Mouse (Mus musculus) forebrain, postnatal 0 days (tissue): Measurements from ENCODE around the gene Hmx1. TPM values are rescaled to one million over a fixed set of nuclear protein-coding genes. Genes with fewer than 3 reads are reported as not detected.

ENCODE experiments used
- ATAC-seq: fragments of 200-750 bp; cut with Nextera tagmentation; 2 replicates; pipeline ENCODE4 v1.8.0; 2017; ENCODE audit warnings: mild to moderate bottlenecking, moderate library complexity
- DNase-seq: peaks from one replicate; pipeline ENCODE4 v3.0.0-alpha.2; 2015
- H3K27ac ChIP-seq: fragments of 300-500 bp; sonication (generic); 2 replicates; pipeline ENCODE4 v1.5.1; 2014; ENCODE audit warnings: low read depth, mild to moderate bottlenecking, antibody characterized with exemption, low read length, moderate library complexity, mixed read lengths
- H3K27me3 ChIP-seq: fragments of 300-500 bp; sonication (generic); 2 replicates; pipeline ENCODE4 v1.6.1; 2014; ENCODE audit warnings: mild to moderate bottlenecking, low read length, mixed read lengths; ENCODE audit not compliant: insufficient read depth
- H3K36me3 ChIP-seq: fragments of 300-500 bp; sonication (generic); 2 replicates; pipeline ENCODE4 v1.6.1; 2014; ENCODE audit warnings: mild to moderate bottlenecking, moderate library complexity; ENCODE audit not compliant: insufficient read depth
- H3K4me1 ChIP-seq: fragments of 300-500 bp; sonication (generic); 2 replicates; pipeline ENCODE4 v1.6.1; 2014; ENCODE audit warnings: antibody characterized with exemption; ENCODE audit not compliant: insufficient read depth
- H3K4me2 ChIP-seq: fragments of 300-500 bp; sonication (generic); 2 replicates; pipeline ENCODE4 v1.6.1; 2014; ENCODE audit warnings: low read depth, mild to moderate bottlenecking, moderate library complexity
- H3K4me3 ChIP-seq: fragments of 300-500 bp; sonication (generic); 2 replicates; pipeline ENCODE4 v1.5.1; 2014; ENCODE audit warnings: low read depth, low read length, mixed read lengths
- H3K9ac ChIP-seq: fragments of 300-500 bp; sonication (generic); 2 replicates; pipeline ENCODE4 v1.6.1; 2014; ENCODE audit warnings: mild to moderate bottlenecking
- H3K9me3 ChIP-seq: fragments of 300-500 bp; sonication (generic); 2 replicates; pipeline ENCODE4 v1.6.1; 2016; ENCODE audit warnings: low read length
- CTCF ChIP-seq: sonication (generic); IDR thresholded peaks from 2 replicates; pipeline ENCODE4 v1.5.1; 2016; ENCODE audit warnings: antibody characterized with exemption, control low read depth, low read depth
- WGBS: fragments of 180-500 bp; shearing (Covaris S2); extraction: QIAGEN DNeasy Blood & Tissue Kit; methylation state at CpG from one replicate; pipeline ENCODE4 v1.1.7; 2014; 5-methylcytosine and 5-hydroxymethylcytosine counted together
- polyA plus RNA-seq: library from polyadenylated mRNA; unstranded; fragments of >200 nt; fragmentation: Nextera tagmentation; extraction: Ambion mirVana; gene quantifications from 2 replicates; pipeline ENCODE4 v1.2.1, GENCODE M21; 2015
- total RNA-seq: library from RNA; depleted of rRNA; stranded (reverse); fragments of >200 nt; gene quantifications from 2 replicates; pipeline ENCODE4 v1.2.3, GENCODE M21; 2014; rRNA removed

Gene Hmx1
- total RNA-seq (1.1 TPM in 1 of 2 replicates, not detected in the other), polyA plus RNA-seq (not detected in 2 replicates)

DNA sequence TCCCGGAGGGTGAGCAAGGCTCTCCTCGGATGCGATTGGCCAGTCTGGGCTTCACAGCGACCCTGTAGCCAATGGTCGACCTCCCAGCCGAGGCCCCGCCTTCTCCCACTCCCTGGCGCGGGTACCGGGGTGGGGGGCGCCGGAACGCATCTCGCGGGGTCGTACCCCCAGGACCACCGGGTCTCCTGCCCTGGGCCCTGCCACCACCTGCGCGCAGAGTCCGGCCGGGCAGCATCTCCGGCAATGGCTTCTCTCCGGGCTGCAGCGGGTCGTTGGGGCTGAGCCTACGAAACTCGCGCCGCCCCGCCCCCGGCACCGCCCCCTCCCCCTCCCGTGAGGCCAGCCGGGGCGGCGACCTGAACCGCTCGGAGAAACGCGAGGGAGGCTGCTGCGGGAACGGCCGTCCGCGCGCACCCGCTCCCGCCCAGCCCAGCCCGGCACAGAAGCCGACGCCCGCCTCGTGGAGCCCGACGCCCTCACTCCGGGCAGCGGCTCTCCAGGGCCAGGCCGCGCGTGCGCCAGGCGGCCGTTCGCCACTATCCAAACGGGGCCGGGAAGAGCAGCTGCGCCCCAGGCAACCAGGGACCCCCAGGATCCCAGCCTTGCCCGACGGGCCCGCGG, at the start of gene Hmx1:
Hmx1 (plus strand) TSS at position 618 of the 621 bp plus-strand sequence.
- no peak for TF ChIP-seq CTCF
- H3K27me3 ChIP-seq, result peaks cover 99% of the 10 kb centered on the region
- ATAC-seq, result peak; percentile 93
- no peak within 1 kb of the TSS for H3K27ac ChIP-seq
- H3K9me3 ChIP-seq, result no peaks in the 10 kb centered on the region
- no peaks in the 10 kb centered on the region for H3K4me1 ChIP-seq
- H3K4me2 ChIP-seq, result peak within 1 kb of the TSS; percentile 53
- no peaks in the 10 kb centered on the region for H3K36me3 ChIP-seq
- H3K9ac ChIP-seq, result no peak within 1 kb of the TSS
- 3% methylated on average over 62 of the region's 71 CpGs for WGBS
- H3K4me3 ChIP-seq, result peak within 1 kb of the TSS; percentile 30
- no peak for DNase-seq

DNA sequence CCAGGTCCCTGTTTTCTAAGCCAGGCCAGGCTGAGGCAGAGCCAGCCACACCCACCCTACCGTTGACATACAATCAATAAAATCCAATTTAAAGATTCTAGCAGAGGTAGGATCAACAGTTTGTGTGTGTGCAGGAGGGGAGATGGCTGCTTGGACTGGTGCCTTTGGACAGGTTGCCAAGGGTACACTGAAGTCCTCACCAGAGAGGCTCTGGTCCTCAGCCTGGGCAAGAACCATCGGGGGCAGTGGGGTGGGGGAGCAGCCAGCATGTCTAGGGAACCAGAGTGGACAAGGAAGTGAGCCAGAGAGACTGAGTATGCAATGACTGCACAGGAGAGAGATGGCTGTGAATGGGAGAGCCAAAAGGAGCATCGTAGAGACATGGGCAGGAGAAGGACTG, 43.8 kb upstream of the Hmx1 start:
- Histone ChIP-seq H3K9ac (no peak overlapping the region), H3K4me1 (no peaks in the 10 kb centered on the region), H3K9me3 (no peaks in the 10 kb centered on the region), H3K4me3 (no peak overlapping the region), H3K36me3 (no peaks in the 10 kb centered on the region), H3K27ac (no peak overlapping the region), H3K27me3 (no peaks in the 10 kb centered on the region), H3K4me2 (no peak overlapping the region)
- ATAC-seq (no peak), DNase-seq (no peak)
- 87% methylated on average over 3 of the region's 3 CpGs for WGBS
- no peak for TF ChIP-seq CTCF

DNA sequence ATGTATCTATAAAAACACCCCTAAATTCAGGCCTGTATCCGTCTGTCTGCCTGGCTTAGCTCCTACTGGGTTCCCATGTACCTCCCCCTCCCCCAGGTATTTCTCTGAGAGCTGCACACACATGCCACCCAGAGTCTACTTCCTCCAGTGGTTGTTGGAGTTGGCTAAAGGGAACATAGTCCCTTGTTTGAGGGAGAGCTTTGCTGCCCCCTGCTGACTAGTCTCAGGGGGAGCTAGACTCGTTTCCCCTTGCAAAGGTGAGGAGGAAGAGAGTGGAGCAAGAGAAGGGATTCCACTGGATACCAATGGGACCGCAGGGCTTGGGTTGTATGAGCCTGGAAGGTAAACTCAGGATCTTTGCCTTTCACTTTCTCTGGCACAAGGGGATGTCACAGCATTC, 40.1 kb upstream of the Hmx1 start:
- Histone ChIP-seq H3K27ac (no peak overlapping the region), H3K9me3 (no peaks in the 10 kb centered on the region), H3K27me3 (no peaks in the 10 kb centered on the region), H3K4me2 (no peak overlapping the region), H3K4me1 (no peaks in the 10 kb centered on the region), H3K9ac (no peak overlapping the region), H3K36me3 (no peaks in the 10 kb centered on the region), H3K4me3 (no peak overlapping the region)
- TF ChIP-seq CTCF, result peak; percentile 97
- peak; percentile 88 for ATAC-seq
- peak; percentile 88 for DNase-seq
- 22% methylated on average over 3 of the region's 3 CpGs for WGBS

GRCm38 (mm10) chr5:35357544-35358440, 31.1 kb upstream of the Hmx1 start:
- Histone ChIP-seq H3K4me3 (no peak overlapping the region), H3K4me1 (no peaks in the 10 kb centered on the region), H3K9ac (no peak overlapping the region), H3K27ac (no peak overlapping the region), H3K36me3 (no peaks in the 10 kb centered on the region), H3K27me3 (no peaks in the 10 kb centered on the region), H3K4me2 (no peak overlapping the region), H3K9me3 (no peaks in the 10 kb centered on the region)
- 66% methylated on average over 9 of the region's 9 CpGs for WGBS
- ATAC-seq (no peak), DNase-seq (no peak)
- TF ChIP-seq CTCF, result no peak

- Histone ChIP-seq H3K4me3 (no peak overlapping the region), H3K4me1 (no peaks in the 10 kb centered on the region), H3K27ac (no peak overlapping the region), H3K9me3 (no peaks in the 10 kb centered on the region), H3K27me3 (no peaks in the 10 kb centered on the region), H3K36me3 (no peaks in the 10 kb centered on the region), H3K9ac (no peak overlapping the region), H3K4me2 (no peak overlapping the region)
- WGBS, result 48% methylated on average over 8 of the region's 8 CpGs
- DNase-seq (peak; percentile 95), ATAC-seq (peak; percentile 85)
- peak; percentile 100 for TF ChIP-seq CTCF
Observed at GRCm38 (mm10) chr5:35361570-35362284, 27.2 kb upstream of the Hmx1 start.

DNA sequence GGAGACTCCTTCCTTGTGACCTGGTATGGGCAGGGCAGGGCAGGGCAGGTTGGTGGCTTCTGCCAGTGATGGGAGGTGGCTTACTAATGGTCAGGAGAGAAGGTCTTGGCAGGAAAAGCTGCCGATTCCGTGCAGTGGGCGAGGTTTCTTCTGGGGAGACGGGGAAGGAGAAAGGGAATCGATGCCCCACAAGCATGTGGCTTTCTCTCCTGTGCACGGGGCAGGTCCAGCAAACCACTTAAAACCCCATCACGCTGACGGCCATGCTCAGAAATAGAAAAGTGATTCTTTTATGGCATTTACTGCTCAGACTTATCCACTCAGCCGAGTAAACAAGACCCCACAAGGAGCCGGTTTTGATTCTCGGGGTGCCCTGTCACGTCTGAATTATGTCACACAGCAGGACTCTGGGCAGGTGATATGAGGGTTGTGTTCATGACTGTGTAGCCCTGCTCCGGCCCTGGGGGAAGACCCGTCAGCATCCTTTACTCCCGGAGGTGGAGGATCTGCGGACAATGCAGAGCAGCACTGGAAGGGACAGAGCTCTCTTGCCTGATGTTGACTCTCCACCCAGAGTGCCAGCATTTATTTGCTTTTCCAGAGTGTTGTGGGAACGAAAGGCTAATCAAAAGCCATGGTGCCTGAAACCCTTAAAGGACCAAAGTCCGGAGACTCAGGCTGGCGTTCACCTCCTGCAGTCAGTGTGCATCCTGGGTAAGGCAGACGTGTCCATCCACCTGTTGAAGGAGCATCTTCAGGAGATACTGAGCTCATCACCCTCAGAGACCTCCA, 22.5 kb upstream of the Hmx1 start:
- no peak for TF ChIP-seq CTCF
- Histone ChIP-seq H3K36me3 (no peaks in the 10 kb centered on the region), H3K27ac (no peak overlapping the region), H3K27me3 (no peaks in the 10 kb centered on the region), H3K4me3 (no peak overlapping the region), H3K9ac (no peak overlapping the region), H3K4me2 (no peak overlapping the region), H3K9me3 (no peaks in the 10 kb centered on the region), H3K4me1 (no peaks in the 10 kb centered on the region)
- ATAC-seq (no peak), DNase-seq (no peak)
- 73% methylated on average over 20 of the region's 20 CpGs for WGBS
